Mouse (Mus musculus) megakaryocyte, embryonic 14.5 days (primary cell): ENCODE measurements around the gene Gm20388. TPM values are rescaled to one million over a fixed set of nuclear protein-coding genes. Genes with fewer than 3 reads are reported as not detected.

Source experiments
- H3K27me3 ChIP-seq: replicated peaks from 2 replicates; pipeline ENCODE3; 2012; ENCODE audit warnings: inconsistent platforms
- H3K36me3 ChIP-seq: replicated peaks from 2 replicates; pipeline ENCODE3; 2012; ENCODE audit warnings: low read length, inconsistent platforms, mixed read lengths
- H3K4me1 ChIP-seq: 2 replicates; pipeline ENCODE4 v1.6.1; 2012; ENCODE audit warnings: inconsistent platforms
- H3K4me3 ChIP-seq: replicated peaks from 2 replicates; pipeline ENCODE3; 2012; ENCODE audit warnings: moderate library complexity, mild to moderate bottlenecking, inconsistent platforms
- H3K9me3 ChIP-seq: 2 replicates; pipeline ENCODE4 v1.6.1; 2012; ENCODE audit warnings: inconsistent platforms
- FLI1 ChIP-seq: IDR thresholded peaks from 2 replicates; pipeline ENCODE4 v1.6.1; 2012; ENCODE audit warnings: low read length, inconsistent platforms, mixed read lengths
- GATA1 ChIP-seq: IDR thresholded peaks from 3 replicates; pipeline ENCODE4 v1.6.1; 2012; ENCODE audit warnings: mixed read lengths, low read length, inconsistent platforms, borderline replicate concordance
- polyA plus RNA-seq: library from polyadenylated mRNA; stranded (reverse); fragments of >175 nt; gene quantifications from 2 replicates; pipeline ENCODE4 v1.2.3, GENCODE M21; 2012; ENCODE audit warnings: low replicate concordance; ENCODE audit not compliant: insufficient read depth

Gene Gm20388
- polyA plus RNA-seq, 1 experiment: 111 TPM

GRCm38 (mm10) chr8:122979424-122979823 lies 3068.8 kb downstream of the Gm20388 start:
- H3K4me1 ChIP-seq: peaks cover 96% of the 10 kb centered on the region
- H3K9me3 ChIP-seq: no peaks in the 10 kb centered on the region
- H3K4me3 ChIP-seq: peak overlapping the region; percentile 73
- H3K36me3 ChIP-seq: peaks cover 17% of the 10 kb centered on the region
- H3K27me3 ChIP-seq: no peaks in the 10 kb centered on the region
- TF ChIP-seq FLI1: no peak
- no peak for TF ChIP-seq GATA1

DNA sequence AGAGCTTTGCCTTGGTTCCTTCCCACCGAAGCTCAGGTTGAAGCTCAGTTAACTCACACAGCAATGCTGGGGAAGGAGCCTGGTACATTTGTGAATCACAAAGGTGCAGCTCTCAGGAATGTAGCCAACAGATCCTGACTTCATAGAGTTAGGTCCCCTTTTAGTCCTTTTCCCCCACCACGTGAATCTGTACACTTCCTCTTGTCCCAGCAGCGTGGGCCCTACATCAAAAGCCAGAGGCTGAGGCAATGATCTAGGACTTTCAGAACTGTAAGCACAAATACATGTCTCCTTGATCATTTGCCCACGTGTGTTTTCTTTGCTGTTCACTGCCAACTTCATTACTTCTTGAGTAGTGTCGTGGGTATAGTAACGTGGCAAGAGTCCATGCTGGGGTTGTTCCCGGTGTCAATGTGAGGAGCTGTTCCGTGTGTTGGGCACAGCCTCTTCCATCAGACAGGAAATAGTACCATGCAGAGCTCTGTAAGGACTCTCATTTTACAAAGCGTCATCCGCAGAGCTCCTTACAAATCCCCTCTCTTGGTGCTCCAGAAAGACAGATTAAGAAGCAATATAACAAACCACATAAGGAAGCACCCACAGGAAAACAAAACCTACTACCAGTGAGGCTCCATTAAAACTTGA lies 3069.3 kb downstream of the Gm20388 start:
- Histone ChIP-seq H3K9me3 (no peaks in the 10 kb centered on the region), H3K36me3 (peaks cover 11% of the 10 kb centered on the region), H3K4me1 (peaks cover 96% of the 10 kb centered on the region), H3K27me3 (no peaks in the 10 kb centered on the region), H3K4me3 (peak overlapping the region; percentile 73)
- TF ChIP-seq FLI1 (no peak), GATA1 (no peak)

DNA sequence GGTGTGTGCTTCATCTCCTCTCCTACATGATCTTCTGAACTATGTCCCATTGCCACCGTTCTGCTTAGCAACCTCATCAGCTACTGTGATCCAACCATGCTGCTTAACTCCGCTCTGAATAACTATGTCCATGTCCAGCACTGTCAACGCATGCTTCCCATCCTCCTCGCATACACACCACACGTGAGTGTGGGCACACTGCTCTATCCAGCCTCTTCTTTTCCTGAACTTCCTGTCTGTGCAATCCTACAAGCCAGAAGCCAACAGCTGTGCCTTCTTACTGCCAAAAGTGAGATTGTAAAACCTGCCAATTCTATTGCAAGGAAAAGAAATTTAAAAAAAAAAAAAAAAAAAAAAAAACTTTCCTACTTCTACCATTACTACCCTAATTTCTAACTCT lies 3071.0 kb downstream of the Gm20388 start:
- H3K36me3 ChIP-seq: peaks cover 4% of the 10 kb centered on the region
- TF ChIP-seq FLI1 (no peak), GATA1 (no peak)
- no peaks in the 10 kb centered on the region for H3K27me3 ChIP-seq
- no peaks in the 10 kb centered on the region for H3K9me3 ChIP-seq
- peaks cover 97% of the 10 kb centered on the region for H3K4me1 ChIP-seq
- peak overlapping the region; percentile 52 for H3K4me3 ChIP-seq

DNA sequence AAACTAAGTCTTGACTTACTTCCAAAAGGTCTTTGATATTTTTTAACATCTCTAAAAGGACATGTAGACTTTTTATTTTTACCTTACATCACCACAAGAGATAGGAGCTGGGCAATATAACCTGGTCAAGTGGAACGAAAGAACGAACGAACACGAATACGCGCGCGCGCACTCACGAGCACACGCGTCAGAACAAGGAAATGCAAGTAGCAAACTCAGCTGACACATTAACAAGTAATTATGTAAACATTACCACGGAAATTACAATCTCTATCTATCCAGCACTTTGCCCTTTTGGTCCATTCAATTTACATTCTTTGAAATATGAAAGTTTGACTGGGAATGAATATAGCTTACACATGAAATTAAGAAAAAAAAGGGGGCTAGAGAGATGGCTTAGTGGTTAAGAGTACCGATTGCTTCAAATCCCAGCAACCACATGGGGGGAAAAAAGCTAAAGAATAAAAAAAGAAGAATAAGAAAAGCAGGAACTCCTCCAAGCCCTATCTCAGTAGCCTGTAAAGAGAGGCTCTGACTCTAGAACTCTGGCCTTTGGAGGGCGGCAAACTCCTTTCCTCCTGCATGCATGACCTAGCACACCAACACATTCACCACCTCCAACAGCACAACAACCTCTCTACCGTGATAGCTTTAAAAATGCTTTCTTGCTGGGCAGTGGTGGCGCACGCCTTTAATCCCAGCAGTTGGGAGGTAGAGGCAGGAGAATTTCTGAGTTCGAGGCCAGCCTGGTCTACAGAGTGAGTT lies 3072.7 kb downstream of the Gm20388 start:
- H3K4me3 ChIP-seq: no peak overlapping the region
- no peaks in the 10 kb centered on the region for H3K9me3 ChIP-seq
- TF ChIP-seq FLI1: no peak
- TF ChIP-seq GATA1: no peak
- H3K27me3 ChIP-seq: no peaks in the 10 kb centered on the region
- peaks cover 97% of the 10 kb centered on the region for H3K4me1 ChIP-seq
- H3K36me3 ChIP-seq: peaks cover 4% of the 10 kb centered on the region

GRCm38 (mm10) chr8:122984175-122984574 lies 3073.5 kb downstream of the Gm20388 start:
- TF ChIP-seq FLI1 (no peak), GATA1 (no peak)
- Histone ChIP-seq H3K4me1 (peaks cover 97% of the 10 kb centered on the region), H3K4me3 (no peak overlapping the region), H3K27me3 (no peaks in the 10 kb centered on the region), H3K36me3 (peaks cover 4% of the 10 kb centered on the region), H3K9me3 (no peaks in the 10 kb centered on the region)

- Histone ChIP-seq H3K36me3 (peaks cover 4% of the 10 kb centered on the region), H3K9me3 (no peaks in the 10 kb centered on the region), H3K4me3 (no peak overlapping the region), H3K4me1 (peaks cover 97% of the 10 kb centered on the region), H3K27me3 (no peaks in the 10 kb centered on the region)
- TF ChIP-seq GATA1 (no peak), FLI1 (no peak)
Measured at GRCm38 (mm10) chr8:122986501-122987184, 3076.0 kb downstream of the Gm20388 start.

DNA sequence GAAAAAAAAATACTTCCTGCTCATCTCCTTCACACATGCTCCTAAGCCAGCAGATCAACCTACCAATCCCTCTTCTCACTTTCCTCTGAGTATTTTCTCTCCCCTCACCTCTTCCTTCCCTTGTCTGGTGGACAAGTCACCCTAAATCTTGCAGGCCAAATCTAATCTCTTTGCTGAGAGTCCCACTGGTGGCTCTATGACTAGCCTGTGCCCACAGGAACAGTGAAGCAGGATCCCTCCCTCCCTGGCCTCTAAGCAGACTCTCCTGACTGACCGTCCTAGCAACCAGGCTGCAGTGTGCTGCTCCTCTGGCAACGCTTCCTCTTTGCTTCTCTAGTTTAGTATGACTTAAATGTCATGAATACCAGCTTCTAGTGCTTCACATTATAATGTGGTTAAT lies 3076.6 kb downstream of the Gm20388 start:
- TF ChIP-seq GATA1 (no peak), FLI1 (no peak)
- Histone ChIP-seq H3K36me3 (peaks cover 8% of the 10 kb centered on the region), H3K27me3 (no peaks in the 10 kb centered on the region), H3K9me3 (no peaks in the 10 kb centered on the region), H3K4me1 (peaks cover 97% of the 10 kb centered on the region), H3K4me3 (peak overlapping the region; percentile 71)

DNA sequence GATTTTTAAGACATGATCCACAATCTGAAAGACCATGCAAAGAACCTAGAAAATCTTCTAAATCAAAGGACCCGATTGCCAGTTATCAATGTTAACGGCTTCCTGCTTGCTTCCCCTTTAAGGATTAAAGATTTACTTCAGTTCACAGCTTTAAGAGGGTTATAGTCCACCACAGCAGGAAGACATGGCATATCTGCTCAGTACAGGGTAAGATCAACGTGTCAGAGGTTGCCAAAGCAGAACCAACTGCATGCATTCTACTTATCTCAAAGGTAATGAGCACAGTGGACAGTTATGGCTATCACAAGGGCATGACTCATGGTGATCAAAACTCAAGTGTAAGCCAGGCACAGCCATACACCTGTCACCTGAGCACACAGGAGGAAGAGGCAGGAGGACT lies 3078.3 kb downstream of the Gm20388 start:
- no peaks in the 10 kb centered on the region for H3K9me3 ChIP-seq
- peaks cover 100% of the 10 kb centered on the region for H3K4me1 ChIP-seq

GRCm38 (mm10) chr8:122989976-122990375 lies 3079.3 kb downstream of the Gm20388 start:
- peaks cover 100% of the 10 kb centered on the region for H3K4me1 ChIP-seq
- peaks cover 8% of the 10 kb centered on the region for H3K36me3 ChIP-seq
- peak overlapping the region; percentile 65 for H3K4me3 ChIP-seq
- no peaks in the 10 kb centered on the region for H3K27me3 ChIP-seq
- TF ChIP-seq GATA1: no peak
- no peak for TF ChIP-seq FLI1
- H3K9me3 ChIP-seq: no peaks in the 10 kb centered on the region

More for the DNA sequence above, 3078.3 kb downstream of the Gm20388 start:
- Histone ChIP-seq H3K4me3 (peak overlapping the region; percentile 15), H3K27me3 (no peaks in the 10 kb centered on the region), H3K36me3 (peaks cover 8% of the 10 kb centered on the region)
- TF ChIP-seq FLI1: no peak
- no peak for TF ChIP-seq GATA1

GRCm38 (mm10) chr8:122991368-122991767 lies 3080.7 kb downstream of the Gm20388 start:
- no peaks in the 10 kb centered on the region for H3K27me3 ChIP-seq
- H3K36me3 ChIP-seq: peaks cover 6% of the 10 kb centered on the region

More at GRCm38 (mm10) chr8:122991368-122991767, 3080.7 kb downstream of the Gm20388 start:
- Histone ChIP-seq H3K9me3 (no peaks in the 10 kb centered on the region), H3K4me3 (peak overlapping the region; percentile 70), H3K4me1 (peaks cover 94% of the 10 kb centered on the region)
- no peak for TF ChIP-seq FLI1
- TF ChIP-seq GATA1: no peak
